Mouse (Mus musculus) spleen, adult 12 weeks (tissue): ENCODE measurements at regions not wholly inside any gene's neighbourhood (a gene's known extent, or its start where the extent isn't known, plus 50 kb on each side); places are given as distances from the start of the nearest gene placed in this dataset.

Experiments used
- DNase-seq: peaks from one replicate; pipeline ENCODE4 v3.0.0; 2022; ENCODE audit warnings: low spot score

DNA sequence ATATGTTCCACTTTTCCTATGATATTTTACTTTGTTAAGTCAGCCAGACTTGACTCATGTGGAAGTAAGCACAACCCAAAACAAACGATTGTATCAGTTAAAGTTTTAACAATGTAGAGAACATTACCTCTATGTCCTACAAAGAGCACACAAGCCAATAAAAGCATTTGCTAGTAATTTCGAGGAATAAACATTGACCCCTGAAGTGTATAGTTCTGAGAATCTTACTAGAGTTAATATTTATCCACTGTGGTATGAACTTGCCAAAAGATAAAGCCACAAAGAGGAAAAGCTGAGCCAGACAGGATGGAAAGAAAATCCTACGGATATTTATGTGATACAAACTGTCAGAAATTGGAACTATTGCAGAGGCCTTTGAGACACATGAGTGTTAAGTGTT lies 161.5 kb upstream of the Mbnl1 start:
- no peak for DNase-seq

DNA sequence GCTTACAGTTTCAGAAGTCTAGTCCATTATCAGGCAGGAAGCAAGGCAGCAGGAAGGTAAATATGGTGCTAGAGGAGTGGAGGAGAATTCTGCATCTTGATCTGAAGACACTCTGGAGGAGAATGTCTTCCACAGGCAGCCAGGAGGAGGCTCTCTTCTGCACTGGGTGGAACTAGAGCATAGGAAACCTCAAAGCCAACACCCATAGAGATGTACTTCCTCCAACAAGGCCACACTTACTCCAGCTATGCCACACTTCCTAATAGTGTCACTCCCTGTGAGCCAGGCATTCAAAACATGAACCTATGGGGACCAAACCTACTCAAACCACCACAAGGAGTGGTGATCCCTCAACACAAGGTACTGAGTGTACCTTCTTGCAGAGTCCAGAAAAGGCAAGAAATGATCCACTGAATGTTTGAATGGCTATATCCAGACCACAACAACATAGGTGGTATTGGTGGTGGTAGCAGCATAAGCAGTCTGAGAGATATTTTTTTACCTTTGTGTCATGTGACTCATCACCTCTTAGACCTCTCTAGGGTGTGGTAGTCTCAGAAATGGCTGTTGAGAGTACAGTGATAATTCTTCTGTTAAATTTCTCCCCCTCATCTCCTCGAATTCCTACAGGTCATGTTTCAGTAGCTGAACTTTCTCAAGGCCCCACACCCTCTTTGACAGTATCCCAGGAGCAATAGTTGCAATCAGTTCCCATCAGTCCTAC lies 152.3 kb upstream of the Mbnl1 start:
- peak; percentile 6 for DNase-seq

DNA sequence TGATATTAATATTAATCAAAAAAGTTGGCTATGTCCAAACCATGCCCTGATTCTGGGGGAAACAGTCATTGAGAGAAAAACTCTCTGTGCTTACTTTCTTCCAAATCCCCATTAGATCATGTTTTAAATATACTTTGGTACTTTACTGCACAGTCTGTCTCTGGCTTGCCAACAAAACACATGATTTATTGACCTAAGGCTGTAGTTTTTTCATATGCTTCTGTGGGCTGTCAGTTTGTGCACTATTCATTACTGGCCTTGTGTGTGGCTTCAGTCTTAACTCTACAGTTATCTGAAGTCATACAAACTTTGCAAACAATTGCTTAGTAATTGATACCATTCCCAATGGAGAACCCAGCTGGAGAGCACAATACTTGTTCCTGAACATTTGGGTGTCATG lies 149.1 kb upstream of the Mbnl1 start:
- no peak for DNase-seq

DNA sequence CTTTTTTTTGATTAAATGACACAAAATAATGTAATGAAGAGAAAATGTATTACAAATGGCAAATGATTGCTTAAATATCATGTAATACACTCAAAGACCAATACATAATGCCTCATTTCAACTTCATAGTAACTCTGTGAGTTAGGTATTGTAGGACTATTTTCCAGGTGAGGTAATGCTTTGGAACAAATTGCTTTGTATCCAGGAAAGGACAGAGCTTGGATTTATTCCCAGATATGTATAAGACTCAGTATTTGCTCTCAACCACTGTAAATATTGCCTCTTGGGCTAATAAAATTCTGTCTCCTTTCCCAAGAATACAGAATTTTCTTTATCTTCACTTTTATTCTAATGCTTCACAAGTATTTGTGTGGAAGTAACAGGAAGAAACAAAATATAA lies 148.2 kb upstream of the Mbnl1 start:
- no peak for DNase-seq

DNA sequence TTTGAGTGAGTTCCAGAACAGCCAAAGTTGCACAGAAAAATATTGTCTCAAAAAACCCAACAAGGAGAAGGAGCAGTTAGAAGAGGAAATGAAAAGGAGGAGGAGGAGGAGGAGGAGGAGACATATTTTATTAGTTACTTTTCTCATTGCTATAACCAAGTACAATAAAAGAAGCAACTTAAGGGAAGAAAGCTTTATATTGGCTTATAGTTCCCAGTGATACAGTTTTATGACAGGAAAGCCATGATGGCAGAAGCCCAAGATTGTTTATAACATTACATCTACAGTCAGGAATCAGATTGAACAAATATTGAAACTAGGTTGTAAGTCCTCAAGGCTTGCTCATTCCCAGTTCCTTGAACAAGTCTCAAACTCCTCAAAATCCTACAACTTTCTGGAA lies 147.7 kb upstream of the Mbnl1 start:
- no peak for DNase-seq

DNA sequence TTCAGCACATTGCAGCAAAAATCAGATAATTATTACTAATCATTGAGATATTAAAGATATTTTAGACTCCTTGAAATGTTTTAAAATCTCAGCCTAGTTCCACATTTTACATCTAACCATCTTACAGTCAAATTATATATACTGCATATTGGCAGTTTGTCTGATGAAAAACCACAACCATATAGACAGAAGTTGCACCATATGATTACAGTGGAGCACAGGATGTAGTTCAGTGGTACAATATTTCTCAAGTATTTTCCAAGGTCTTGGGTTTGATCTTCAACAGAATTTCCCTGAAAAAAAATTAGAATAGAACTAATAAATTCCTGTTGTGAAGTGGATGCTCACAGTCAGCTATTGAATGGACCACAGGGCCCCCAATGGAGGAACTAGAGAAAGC lies 140.2 kb upstream of the Mbnl1 start:
- DNase-seq, result no peak

DNA sequence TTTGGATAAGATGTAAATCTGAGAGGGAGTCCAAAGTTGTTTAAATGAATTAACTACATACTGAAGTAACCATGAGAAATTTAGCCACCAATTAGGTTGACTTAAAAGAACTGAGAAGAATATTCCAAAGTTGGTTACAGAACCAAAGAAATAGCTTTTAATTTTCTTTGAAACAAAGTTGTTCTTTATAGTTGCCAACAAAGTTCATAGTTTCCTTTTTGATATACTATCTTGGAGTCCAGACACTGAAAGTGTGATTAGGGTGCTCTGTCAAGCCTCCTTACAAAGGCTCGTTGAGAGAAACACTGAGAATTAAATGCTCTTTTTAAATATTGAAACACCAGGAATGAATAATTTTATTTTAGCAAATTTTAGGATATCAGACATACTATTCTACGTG lies 139.0 kb upstream of the Mbnl1 start:
- DNase-seq, result no peak

DNA sequence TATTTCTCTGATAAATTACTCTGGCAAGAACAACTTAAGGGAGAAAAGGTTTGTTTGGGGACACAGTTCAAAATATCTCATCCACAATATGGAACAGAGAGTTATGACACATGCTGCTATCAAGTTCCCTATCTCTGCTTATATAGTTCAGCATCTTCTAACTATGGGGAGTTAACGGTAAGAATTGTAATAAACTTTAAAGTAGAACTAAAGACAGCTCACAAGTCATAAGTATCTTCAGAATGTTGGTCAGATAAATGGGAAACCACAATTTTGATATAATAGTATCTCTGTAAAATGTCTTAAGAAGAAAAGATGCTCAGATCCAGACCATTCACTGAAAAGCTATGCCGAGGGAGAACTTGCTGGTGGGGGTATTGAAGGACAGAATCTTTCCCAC lies 138.5 kb upstream of the Mbnl1 start:
- no peak for DNase-seq

DNA sequence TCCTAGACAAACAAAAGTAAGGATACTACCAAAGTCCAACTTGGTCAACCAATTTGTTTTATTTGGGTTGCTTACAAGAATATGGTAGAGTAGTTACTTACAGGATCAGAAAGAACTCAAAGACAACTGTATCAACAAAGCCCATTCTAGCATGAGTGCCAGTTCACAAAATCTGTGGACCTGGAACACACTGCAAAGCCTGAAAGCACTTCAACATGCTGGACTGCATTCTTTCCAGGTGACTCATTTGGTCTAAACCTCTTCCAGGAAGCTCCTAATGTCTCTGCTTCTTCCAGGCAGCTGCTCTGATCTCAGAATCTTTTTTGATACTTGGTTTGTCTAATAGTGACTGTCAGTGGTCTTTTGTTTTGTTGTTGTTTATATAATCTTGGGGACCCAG lies 126.2 kb upstream of the Mbnl1 start:
- no peak for DNase-seq

DNA sequence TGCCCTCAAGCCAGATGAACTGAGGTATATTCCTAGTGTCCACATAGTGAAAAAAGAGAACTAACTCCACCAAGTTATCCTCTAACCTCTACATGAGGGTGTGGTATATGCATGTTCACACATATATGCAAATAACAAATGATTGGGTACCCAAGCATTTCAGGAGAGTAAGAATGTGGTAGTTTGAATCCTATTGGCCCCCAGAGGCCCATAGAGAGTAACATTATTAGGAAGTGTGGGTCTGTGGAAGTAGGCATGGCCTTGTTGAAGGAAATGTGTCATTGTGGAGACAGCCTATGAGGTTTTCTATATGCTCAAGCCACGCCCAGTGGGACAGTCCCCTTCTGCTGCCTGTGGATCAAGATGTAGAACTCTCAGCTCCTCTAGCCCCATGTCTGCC lies 125.6 kb upstream of the Mbnl1 start:
- no peak for DNase-seq

DNA sequence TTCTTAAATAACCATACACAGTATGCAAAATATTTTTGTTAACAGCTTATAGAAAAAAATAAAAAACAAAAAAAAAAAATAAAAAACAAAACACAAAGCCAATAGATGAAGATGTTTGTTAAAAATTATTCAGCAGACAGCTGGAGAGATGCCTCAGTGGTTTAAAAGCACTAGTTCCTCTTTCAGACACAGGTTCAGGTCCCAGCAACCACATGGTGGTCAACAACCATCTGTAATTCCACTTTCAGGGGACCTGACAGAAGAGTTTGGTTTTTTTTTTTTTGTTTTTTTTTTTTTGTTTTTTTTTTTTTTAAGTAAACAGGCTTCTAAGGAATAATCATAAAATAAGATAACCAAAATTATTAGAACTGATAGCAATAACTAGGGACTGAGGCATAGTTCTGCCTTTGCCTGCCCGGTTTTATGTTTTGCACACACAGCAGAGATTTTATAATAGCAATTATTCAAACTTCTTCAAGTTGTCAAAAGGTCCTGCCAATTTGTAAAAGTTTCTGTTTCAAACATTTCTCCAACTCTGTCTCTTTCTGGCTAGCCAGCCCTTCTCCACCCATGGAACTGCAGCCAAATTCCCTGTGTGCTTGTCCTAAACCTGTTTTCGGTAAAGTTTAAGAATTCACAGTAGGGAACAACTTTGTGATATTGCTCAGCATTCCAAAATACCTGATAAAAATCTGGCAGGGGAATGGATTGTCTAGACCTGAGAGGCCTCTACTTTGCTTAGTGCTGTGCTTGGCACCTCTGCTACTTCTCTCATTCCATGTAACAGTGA lies 101.3 kb upstream of the Mbnl1 start:
- no peak for DNase-seq

DNA sequence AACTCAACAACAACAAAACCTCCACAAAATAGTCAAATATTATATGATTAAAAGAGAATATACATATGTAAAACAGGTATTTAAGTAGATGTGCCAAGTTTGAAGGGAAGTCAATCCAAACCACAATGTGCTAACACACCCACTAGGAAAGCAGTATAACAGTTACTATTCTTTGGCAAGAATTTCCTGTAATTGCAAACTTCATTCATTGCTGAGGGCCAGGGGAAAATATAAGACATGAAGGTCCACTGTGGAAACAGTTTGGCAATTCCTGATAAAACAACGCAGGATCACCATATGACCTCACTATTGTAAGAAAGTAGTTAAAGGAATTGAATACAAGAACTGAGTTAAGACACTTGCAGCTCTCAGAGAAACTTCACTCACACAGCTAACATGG lies 99.0 kb upstream of the Mbnl1 start:
- DNase-seq, result no peak

DNA sequence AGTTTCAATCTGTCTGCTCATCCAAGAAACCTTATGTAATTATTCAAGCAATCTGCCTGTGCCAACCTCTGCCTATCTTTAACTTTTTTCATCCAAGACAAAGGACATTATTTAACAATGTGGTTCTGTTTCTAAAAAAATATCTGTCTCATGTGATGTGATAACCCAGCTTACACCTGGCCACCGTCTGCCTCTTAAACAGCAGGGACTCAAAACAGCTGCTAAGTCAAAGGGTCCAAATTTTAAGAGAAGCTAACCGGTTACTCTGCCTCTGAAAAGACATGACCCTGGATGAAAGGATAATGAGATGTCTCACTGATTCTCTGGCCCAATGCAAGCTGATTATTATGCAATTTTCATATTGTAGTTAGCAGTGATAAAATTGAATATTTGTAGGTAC lies 84.0 kb upstream of the Mbnl1 start:
- DNase-seq, result no peak

DNA sequence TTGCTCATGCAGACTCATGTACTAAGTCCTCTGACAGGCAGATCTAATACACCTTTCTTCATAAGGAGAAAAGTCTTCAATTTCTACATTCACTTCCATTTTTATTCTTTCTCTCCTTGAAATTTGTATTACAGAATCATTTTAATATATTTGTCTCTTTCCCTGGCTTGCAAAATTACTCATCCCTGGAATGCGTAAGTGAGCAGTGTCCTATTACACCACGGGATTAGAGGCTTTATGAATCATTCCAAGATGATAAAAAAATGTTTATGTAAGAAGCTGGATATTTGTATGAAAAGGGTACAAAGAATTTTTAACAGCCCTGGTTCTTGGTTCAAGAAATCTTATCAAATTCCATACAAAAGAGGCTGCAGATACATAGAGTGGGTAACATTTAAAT lies 83.6 kb upstream of the Mbnl1 start:
- no peak for DNase-seq

DNA sequence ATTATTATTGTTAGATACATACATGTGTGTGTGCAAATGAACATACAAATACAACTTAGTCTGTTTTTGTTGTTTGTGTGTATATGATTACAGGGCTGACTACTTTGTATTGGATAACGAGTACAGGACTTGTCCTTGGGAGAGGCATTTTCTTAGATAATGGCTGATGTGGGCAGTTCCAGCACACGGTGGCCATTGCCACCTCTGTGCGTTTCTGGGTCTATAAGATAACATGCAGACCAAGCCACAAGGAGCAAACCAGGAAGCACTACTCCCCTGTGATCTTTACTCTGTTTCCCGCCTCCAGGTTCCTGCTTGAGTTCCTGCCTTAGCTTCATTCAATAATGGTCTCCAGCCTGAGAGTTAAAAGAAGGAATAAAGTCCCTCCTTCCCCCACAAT lies 77.3 kb upstream of the Mbnl1 start:
- DNase-seq, result no peak

DNA sequence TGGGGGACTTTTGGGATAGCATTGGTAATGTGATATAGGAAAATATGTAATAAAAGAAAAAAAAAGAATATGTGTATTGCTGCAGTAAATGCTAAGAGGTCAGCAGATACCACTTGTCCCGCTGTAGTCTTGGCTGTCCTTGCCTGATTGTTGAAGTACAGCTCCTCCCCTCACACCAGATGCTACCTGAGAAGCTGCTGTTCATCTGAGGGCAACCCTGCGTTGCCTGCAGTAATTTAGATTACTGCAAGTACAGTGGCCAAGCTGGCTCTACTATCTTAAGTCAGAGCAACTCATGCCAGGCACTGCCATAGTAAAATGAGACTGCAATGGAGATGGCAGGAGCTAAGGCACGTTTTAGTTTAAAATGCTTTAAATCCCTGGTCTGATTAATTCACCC lies 75.7 kb upstream of the Mbnl1 start:
- no peak for DNase-seq

DNA sequence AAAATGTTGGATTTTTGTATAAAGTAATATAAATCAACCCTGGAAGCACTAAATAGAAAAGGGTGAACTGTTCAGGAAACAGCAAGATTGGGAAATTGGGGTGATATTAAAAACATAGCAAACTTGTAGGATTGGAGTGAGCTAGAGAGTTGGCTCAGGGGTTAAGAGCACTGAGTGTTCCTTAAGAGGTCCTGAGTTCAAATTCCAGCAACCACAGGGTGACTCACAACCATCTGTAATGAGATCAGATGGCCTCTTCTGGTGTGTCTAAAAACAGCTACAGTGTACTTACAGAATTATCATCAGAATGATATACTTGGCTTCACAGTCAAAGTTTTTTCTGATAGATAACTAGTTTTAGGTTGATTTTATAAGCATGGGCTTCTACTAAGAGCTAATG lies 73.8 kb upstream of the Mbnl1 start:
- DNase-seq, result no peak

DNA sequence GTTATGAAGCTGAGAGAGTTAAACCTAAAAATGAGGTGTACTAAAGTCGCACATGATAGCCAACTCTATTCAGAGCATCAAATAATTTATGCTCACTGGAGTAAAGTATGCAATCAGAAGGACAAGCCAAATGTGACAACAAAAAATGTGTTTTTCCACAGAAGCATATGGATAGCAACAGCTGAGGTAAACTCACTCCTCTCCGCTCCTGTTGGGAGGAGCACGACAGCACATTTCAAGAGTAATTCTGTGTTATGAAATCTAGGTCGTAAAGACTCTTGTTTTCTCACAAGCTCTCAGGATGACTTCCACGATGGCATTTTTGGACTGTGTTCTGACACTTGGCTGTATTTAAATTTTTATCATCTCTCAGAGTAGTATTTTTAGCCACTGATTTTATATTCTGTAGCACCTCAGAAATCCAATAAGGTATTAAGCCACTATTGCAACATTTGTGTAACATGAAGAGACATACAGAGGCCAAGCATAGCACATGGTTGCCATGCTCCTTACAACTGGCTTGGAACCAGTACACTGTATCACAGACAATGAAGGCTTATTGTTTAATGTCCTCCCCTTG lies 70.3 kb upstream of the Mbnl1 start:
- no peak for DNase-seq

DNA sequence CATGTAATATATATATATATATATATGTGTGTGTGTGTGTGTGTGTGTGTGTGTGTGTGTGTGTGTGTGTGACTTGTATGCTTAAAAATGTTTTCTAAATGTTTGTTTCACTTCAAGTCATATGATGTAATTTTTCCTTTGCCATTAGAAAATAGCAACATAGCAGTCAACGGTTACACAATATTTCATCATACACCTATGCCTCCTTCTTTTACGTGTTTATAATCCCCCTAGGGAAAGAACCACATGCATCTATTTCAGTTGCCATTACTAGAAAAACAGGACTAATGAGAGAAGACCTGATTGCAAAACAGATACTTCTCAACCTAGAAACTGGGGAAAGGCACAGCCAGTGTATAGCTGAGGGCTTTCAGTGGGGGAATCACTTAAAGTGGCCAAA lies 65.2 kb upstream of the Mbnl1 start:
- DNase-seq, result no peak

DNA sequence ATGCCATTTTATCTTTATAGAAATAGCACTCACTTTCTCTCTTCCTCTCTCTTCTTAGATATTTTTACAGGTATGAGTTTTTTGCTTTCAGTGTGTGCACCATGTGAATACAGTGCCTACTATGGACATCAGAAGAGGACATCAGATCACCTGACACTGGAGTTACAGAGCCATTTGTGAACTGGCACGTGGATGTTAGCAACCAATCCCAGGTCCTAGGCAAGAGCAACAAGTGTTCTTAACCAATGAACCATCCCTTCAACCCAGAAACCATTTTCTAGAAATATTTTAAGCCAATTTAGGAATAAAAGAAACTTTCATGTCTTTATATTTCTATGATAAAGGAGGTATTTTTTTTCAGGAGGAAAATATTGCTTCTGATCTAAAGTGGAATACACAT lies 64.7 kb upstream of the Mbnl1 start:
- DNase-seq, result no peak

DNA sequence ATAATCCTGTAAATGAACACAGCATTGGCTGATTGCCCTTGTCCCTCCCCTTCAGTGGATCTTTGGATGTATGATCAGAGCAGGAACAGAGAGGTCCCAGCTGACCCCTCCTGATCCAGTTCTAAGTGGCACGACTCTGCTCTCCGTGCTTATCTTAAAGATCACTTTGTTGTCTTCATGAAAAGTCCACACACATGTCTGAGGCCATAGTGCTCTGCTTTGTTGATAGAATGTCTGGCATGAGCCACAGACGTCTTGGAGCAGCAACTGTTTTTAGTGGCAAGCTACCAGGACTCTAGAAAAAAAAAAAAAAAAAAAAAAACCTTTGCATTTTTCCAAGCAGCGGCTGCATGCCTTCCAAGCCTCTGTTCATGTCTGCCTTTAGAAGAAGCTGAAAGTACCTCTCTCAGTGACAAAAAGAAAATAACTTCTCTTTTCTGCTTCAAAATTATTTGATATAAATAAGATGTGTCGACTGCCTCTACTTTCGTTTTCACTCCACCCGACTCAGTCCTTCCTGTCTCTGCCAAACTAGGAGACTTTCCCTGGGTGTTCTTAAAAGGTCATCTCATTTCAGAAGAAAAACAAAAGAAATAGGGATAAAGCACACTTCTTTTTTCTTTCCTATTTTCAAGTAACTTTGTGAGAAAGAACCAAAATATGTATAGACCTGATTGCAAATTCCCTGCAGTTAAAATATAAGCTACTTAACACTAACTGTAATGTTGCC lies 63.9 kb upstream of the Mbnl1 start:
- DNase-seq, result peak; percentile 24

DNA sequence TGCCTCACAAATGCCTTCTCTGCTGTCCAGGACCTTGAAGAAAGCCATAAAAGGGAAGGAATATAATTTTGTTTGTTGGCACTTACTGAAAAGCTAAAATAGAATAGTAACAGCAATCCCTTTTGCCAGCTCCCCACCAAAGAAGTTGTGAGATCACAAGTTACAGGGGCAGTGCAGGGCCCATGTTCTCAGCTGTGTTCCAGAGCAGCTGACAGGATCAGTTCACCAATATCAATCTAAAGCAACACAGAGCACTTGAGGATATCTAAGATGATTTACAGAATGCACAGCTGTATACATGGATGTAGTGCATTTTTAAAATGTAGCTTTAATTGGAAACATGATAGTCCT lies 63.4 kb upstream of the Mbnl1 start:
- no peak for DNase-seq

DNA sequence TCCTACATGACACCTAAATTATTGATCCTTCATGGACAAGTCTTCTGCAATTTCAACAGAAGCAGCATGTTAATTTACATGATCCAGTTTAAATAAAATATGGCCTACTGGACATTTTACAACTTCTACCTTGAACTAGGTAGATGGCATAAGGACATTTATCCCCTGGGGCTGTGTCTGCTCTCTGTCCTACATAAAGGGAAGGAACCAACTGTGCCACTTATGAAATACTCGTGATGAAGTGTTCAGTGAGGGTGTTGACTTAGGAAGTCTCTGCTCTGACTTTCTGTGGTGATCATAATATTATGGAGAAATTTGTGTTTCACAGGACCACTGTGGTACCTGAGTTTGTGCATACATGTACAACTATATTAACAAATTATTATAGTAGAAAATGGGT lies 60.9 kb upstream of the Mbnl1 start:
- DNase-seq, result no peak
